In the genomic region with DNA sequence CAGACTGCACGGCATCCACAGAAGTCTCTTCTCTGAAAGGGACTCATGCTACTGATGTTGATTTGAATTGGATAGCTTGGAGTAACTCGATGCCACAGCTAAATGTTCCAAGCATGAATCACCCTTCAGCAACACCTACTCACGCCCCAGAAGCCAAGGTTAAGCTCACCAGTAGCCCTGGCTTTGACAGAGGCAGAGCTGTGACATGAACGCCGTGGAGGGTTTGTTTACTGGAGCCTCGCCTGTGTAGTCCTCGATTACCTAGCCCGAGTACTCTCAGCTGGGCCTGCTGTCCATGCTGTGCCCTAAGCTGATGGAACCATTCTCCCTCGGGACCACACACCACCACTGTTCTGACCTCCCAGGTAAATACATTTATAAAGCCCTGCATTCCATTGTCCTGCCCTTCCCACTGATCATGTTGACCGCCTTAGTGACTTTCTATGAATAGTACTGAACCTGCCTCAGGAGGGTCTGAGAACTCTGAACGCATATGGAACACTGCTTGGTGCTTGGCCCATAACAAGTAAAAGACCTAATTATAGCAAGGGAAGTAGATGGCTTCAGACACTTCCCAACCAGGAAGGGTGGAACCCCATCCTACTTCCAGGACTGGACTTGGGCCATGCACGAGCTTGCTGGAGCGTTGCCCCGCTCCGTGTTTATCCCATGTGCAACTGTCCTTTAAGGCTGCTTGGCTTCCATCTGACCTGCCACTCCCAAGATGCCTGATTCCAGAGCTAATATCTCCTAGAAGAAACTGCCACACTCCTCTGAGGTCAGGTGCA, we compare ENCODE assay signal across 8 mouse cellular contexts. TPM values are rescaled to one million over a fixed set of nuclear protein-coding genes. Genes with fewer than 3 reads are reported as not detected.
DNase-seq lines count a peak whose midpoint lies in the region; ATAC-seq and TF ChIP-seq lines count a peak whose summit lies in the region.

No protein-coding gene starts in this region.

- TF ChIP-seq POLR2A in embryonic fibroblast, embryonic 13.5 days (IDR thresholded peaks at IDR 0.05; ENCODE audit: low read depth, low read length), result no peak

- peaks cover 35% of the 10 kb centered on the region for H3K36me3 ChIP-seq in hindbrain, embryonic 13.5 days
- H3K36me3 ChIP-seq in hindbrain, embryonic 11.5 days (ENCODE audit: control insufficient read depth, insufficient read depth, low read length), result no peaks in the 10 kb centered on the region
- peaks cover 17% of the 10 kb centered on the region for H3K36me3 ChIP-seq in lung, embryonic 16.5 days (ENCODE audit: control insufficient read depth, insufficient read depth, low read length)

- H3K27ac ChIP-seq in hindbrain, embryonic 13.5 days, result peak overlapping the region; percentile 67
- H3K27ac ChIP-seq in hindbrain, embryonic 11.5 days (ENCODE audit: low read depth, low read length), result no peak overlapping the region
- peak overlapping the region; percentile 95 for H3K27ac ChIP-seq in embryonic fibroblast, embryonic 13.5 days (ENCODE audit: insufficient read depth, low read length)
- H3K27ac ChIP-seq in lung, embryonic 16.5 days (ENCODE audit: low read length), result peak overlapping the region; percentile 72

- TF ChIP-seq CTCF in embryonic fibroblast, embryonic 13.5 days (IDR thresholded peaks at IDR 0.05; ENCODE audit: borderline replicate concordance, insufficient read depth, low read length), result no peak

- H3K9ac ChIP-seq in hindbrain, embryonic 13.5 days, result 0 out of 2 replicates have a peak overlapping the region, but pooled peaks have one; percentile 15
- H3K9ac ChIP-seq in hindbrain, embryonic 11.5 days (ENCODE audit: low read depth, low read length), result no peak overlapping the region
- no peak overlapping the region for H3K9ac ChIP-seq in lung, embryonic 16.5 days (ENCODE audit: low read length)

- H3K4me2 ChIP-seq in hindbrain, embryonic 13.5 days, result no peak overlapping the region
- no peak overlapping the region for H3K4me2 ChIP-seq in hindbrain, embryonic 11.5 days (replicated peaks; ENCODE audit: low read depth, low read length)
- no peak overlapping the region for H3K4me2 ChIP-seq in lung, embryonic 16.5 days (ENCODE audit: low read depth, low read length)

- no peak for DNase-seq in hindbrain, embryonic 11.5 days (ENCODE audit: low spot score)
- DNase-seq in heart, postnatal 4 days, result peak; percentile 82
- no peak for DNase-seq in spleen, adult 12 weeks (ENCODE audit: low spot score)
- no peak for DNase-seq in ovary, postnatal 36 days (ENCODE audit: low spot score)

- H3K9me3 ChIP-seq in hindbrain, embryonic 13.5 days, result no peaks in the 10 kb centered on the region
- H3K9me3 ChIP-seq in hindbrain, embryonic 11.5 days (ENCODE audit: control insufficient read depth, low read length), result no peaks in the 10 kb centered on the region
- no peaks in the 10 kb centered on the region for H3K9me3 ChIP-seq in lung, embryonic 16.5 days (ENCODE audit: control insufficient read depth, low read length)

- peaks cover 10% of the 10 kb centered on the region for H3K4me1 ChIP-seq in hindbrain, embryonic 13.5 days (replicated peaks)
- no peaks in the 10 kb centered on the region for H3K4me1 ChIP-seq in hindbrain, embryonic 11.5 days (replicated peaks; ENCODE audit: control insufficient read depth, insufficient read depth, low read length)
- peaks cover 15% of the 10 kb centered on the region for H3K4me1 ChIP-seq in embryonic fibroblast, embryonic 13.5 days (ENCODE audit: control insufficient read depth, insufficient read depth, low read length)
- H3K4me1 ChIP-seq in lung, embryonic 16.5 days (replicated peaks; ENCODE audit: control insufficient read depth, insufficient read depth, low read length), result peaks cover 8% of the 10 kb centered on the region

- no peak for ATAC-seq in hindbrain, embryonic 13.5 days (ENCODE audit: low FRiP score)
- ATAC-seq in hindbrain, embryonic 11.5 days (ENCODE audit: low FRiP score), result no peak
- peak; percentile 77 for ATAC-seq in lung, embryonic 16.5 days (ENCODE audit: low read depth)
- ATAC-seq in megakaryocyte-erythroid progenitor cell, adult 5-6 weeks (replicated peaks; ENCODE audit: low FRiP score, low TSS enrichment, poor library complexity, severe bottlenecking), result no peak

- H3K27me3 ChIP-seq in hindbrain, embryonic 13.5 days, result no peaks in the 10 kb centered on the region
- H3K27me3 ChIP-seq in hindbrain, embryonic 11.5 days (ENCODE audit: control insufficient read depth, insufficient read depth, low read length), result no peaks in the 10 kb centered on the region
- H3K27me3 ChIP-seq in lung, embryonic 16.5 days (ENCODE audit: control insufficient read depth, insufficient read depth, low read depth, low read length), result no peaks in the 10 kb centered on the region

- H3K4me3 ChIP-seq in hindbrain, embryonic 13.5 days, result no peak overlapping the region
- no peak overlapping the region for H3K4me3 ChIP-seq in hindbrain, embryonic 11.5 days (ENCODE audit: low read depth, low read length)
- no peak overlapping the region for H3K4me3 ChIP-seq in embryonic fibroblast, embryonic 13.5 days (ENCODE audit: insufficient read depth, low read length)
- H3K4me3 ChIP-seq in lung, embryonic 16.5 days (ENCODE audit: low read length), result no peak overlapping the region

- WGBS in hindbrain, embryonic 13.5 days, result 79% methylated on average over 15 of the region's 15 CpGs
- 81% methylated on average over 15 of the region's 15 CpGs for WGBS in hindbrain, embryonic 11.5 days
- WGBS in lung, embryonic 16.5 days, result 34% methylated on average over 15 of the region's 15 CpGs

RNA-seq across cellular contexts. Expression of gene Bag5, which starts 7.7 kb away (rescaled TPM):
- polyA plus RNA-seq in hindbrain, embryonic 13.5 days (2015; fragmentation: Nextera tagmentation; extraction: Ambion mirVana), result 65.3 and 67.9 TPM in 2 replicates
- polyA plus RNA-seq in hindbrain, embryonic 11.5 days (2014; fragmentation: Nextera tagmentation; extraction: Ambion mirVana), result 61.5 and 63.3 TPM in 2 replicates
- polyA plus RNA-seq in embryonic fibroblast, embryonic 13.5 days (2011; ENCODE audit: insufficient read length, low read depth, missing spikeins), result 29.3 and 35.9 TPM in 2 replicates
- 10 to 100 TPM; 29.3 to 32.6 TPM for total RNA-seq in heart, postnatal 4 days (2021)
- 50.2 and 50.7 TPM in 2 replicates for polyA plus RNA-seq in lung, embryonic 16.5 days (2015; fragmentation: Nextera tagmentation; extraction: Ambion mirVana)
- total RNA-seq in megakaryocyte-erythroid progenitor cell, adult 5-6 weeks (2014; fragmentation: Nextera tagmentation), result 27.7 and 28.9 TPM in 2 replicates
- 33.0 and 52.3 TPM in 2 replicates for total RNA-seq in megakaryocyte-erythroid progenitor cell, adult 5-6 weeks (2017)

RNA-seq across cellular contexts. Expression of gene Apopt1, which starts 7.7 kb away (rescaled TPM):
- polyA plus RNA-seq in hindbrain, embryonic 13.5 days (2015; fragmentation: Nextera tagmentation; extraction: Ambion mirVana), result 55.1 and 62.1 TPM in 2 replicates
- 52.5 and 54.2 TPM in 2 replicates for polyA plus RNA-seq in hindbrain, embryonic 11.5 days (2014; fragmentation: Nextera tagmentation; extraction: Ambion mirVana)
- polyA plus RNA-seq in embryonic fibroblast, embryonic 13.5 days (2011; ENCODE audit: insufficient read length, low read depth, missing spikeins), result 29.9 and 38.2 TPM in 2 replicates
- total RNA-seq in heart, postnatal 4 days (2021), result 10 to 100 TPM; 40.0 to 42.1 TPM
- 45.7 and 47.0 TPM in 2 replicates for polyA plus RNA-seq in lung, embryonic 16.5 days (2015; fragmentation: Nextera tagmentation; extraction: Ambion mirVana)
- total RNA-seq in megakaryocyte-erythroid progenitor cell, adult 5-6 weeks (2014; fragmentation: Nextera tagmentation), result 62.7 and 67.7 TPM in 2 replicates
- total RNA-seq in megakaryocyte-erythroid progenitor cell, adult 5-6 weeks (2017), result 55.5 and 56.4 TPM in 2 replicates

RNA-seq across cellular contexts. Expression of gene Trmt61a, which starts 27.5 kb away (rescaled TPM):
- 8.6 and 9.3 TPM in 2 replicates for polyA plus RNA-seq in hindbrain, embryonic 13.5 days (2015; fragmentation: Nextera tagmentation; extraction: Ambion mirVana)
- 4.5 and 5.0 TPM in 2 replicates for polyA plus RNA-seq in hindbrain, embryonic 11.5 days (2014; fragmentation: Nextera tagmentation; extraction: Ambion mirVana)
- 9.0 and 13.0 TPM in 2 replicates for polyA plus RNA-seq in embryonic fibroblast, embryonic 13.5 days (2011; ENCODE audit: insufficient read length, low read depth, missing spikeins)
- total RNA-seq in heart, postnatal 4 days (2021), result 1 to 10 TPM; 9.4 to 9.8 TPM
- polyA plus RNA-seq in lung, embryonic 16.5 days (2015; fragmentation: Nextera tagmentation; extraction: Ambion mirVana), result 7.0 and 7.2 TPM in 2 replicates
- total RNA-seq in megakaryocyte-erythroid progenitor cell, adult 5-6 weeks (2014; fragmentation: Nextera tagmentation), result 20.5 and 26.7 TPM in 2 replicates
- 11.1 and 15.4 TPM in 2 replicates for total RNA-seq in megakaryocyte-erythroid progenitor cell, adult 5-6 weeks (2017)

RNA-seq across cellular contexts. Expression of gene Ckb, which starts 33.2 kb away (rescaled TPM):
- 1,675 and 1,703 TPM in 2 replicates for polyA plus RNA-seq in hindbrain, embryonic 13.5 days (2015; fragmentation: Nextera tagmentation; extraction: Ambion mirVana)
- 2,103 and 2,160 TPM in 2 replicates for polyA plus RNA-seq in hindbrain, embryonic 11.5 days (2014; fragmentation: Nextera tagmentation; extraction: Ambion mirVana)
- polyA plus RNA-seq in embryonic fibroblast, embryonic 13.5 days (2011; ENCODE audit: insufficient read length, low read depth, missing spikeins), result 43.8 and 84.3 TPM in 2 replicates
- 100 to 1,000 TPM; 165 to 181 TPM for total RNA-seq in heart, postnatal 4 days (2021)
- 210 and 218 TPM in 2 replicates for polyA plus RNA-seq in lung, embryonic 16.5 days (2015; fragmentation: Nextera tagmentation; extraction: Ambion mirVana)
- total RNA-seq in megakaryocyte-erythroid progenitor cell, adult 5-6 weeks (2014; fragmentation: Nextera tagmentation), result 2.7 TPM in 1 of 2 replicates, not detected in the other
- total RNA-seq in megakaryocyte-erythroid progenitor cell, adult 5-6 weeks (2017), result 1.5 and 4.4 TPM in 2 replicates

RNA-seq across cellular contexts. Expression of gene Klc1, which starts 53.3 kb away (rescaled TPM):
- 571 and 589 TPM in 2 replicates for polyA plus RNA-seq in hindbrain, embryonic 13.5 days (2015; fragmentation: Nextera tagmentation; extraction: Ambion mirVana)
- polyA plus RNA-seq in hindbrain, embryonic 11.5 days (2014; fragmentation: Nextera tagmentation; extraction: Ambion mirVana), result 345 and 366 TPM in 2 replicates
- 103 and 124 TPM in 2 replicates for polyA plus RNA-seq in embryonic fibroblast, embryonic 13.5 days (2011; ENCODE audit: insufficient read length, low read depth, missing spikeins)
- 100 to 1,000 TPM; 159 to 169 TPM for total RNA-seq in heart, postnatal 4 days (2021)
- 82.4 and 86.9 TPM in 2 replicates for polyA plus RNA-seq in lung, embryonic 16.5 days (2015; fragmentation: Nextera tagmentation; extraction: Ambion mirVana)
- total RNA-seq in megakaryocyte-erythroid progenitor cell, adult 5-6 weeks (2014; fragmentation: Nextera tagmentation), result 35.3 and 58.3 TPM in 2 replicates
- total RNA-seq in megakaryocyte-erythroid progenitor cell, adult 5-6 weeks (2017), result 28.3 and 36.1 TPM in 2 replicates
